Mouse (Mus musculus) megakaryocyte, embryonic 14.5 days (primary cell): ENCODE results near the gene R3hcc1l.

ENCODE experiments used
- FLI1 ChIP-seq: IDR thresholded peaks from 2 replicates; pipeline ENCODE4 v1.6.1; 2012; ENCODE audit warnings: low read length, inconsistent platforms, mixed read lengths
- GATA1 ChIP-seq: IDR thresholded peaks from 3 replicates; pipeline ENCODE4 v1.6.1; 2012; ENCODE audit warnings: mixed read lengths, low read length, inconsistent platforms, borderline replicate concordance

DNA sequence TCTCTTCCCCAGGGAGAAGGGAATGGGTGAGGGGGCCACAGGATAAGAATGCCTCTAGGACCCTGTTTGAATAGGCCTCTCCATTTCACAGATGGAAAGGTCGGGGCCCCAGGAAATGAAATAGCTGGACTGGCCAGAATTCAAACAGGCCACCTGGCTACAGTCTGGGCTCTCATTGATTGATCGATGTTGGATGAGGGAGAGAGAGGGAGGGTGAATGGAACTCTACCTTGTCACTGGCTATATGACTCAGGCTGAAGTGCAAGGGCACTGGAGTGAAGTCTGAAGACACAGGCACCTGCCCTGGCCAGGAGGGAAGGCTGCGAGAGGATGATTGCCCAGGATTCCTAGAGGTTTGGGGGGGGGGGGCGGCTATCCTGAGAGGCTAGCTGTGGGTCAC is 93.2 kb downstream of the R3hcc1l start:
- TF ChIP-seq GATA1 (no peak), FLI1 (no peak)
